Mouse (Mus musculus): Measurements from ENCODE around the gene Rab36.

GRCm38 (mm10) chr10:75004067-75004466 lies 32.8 kb upstream of the Rab36 start:
- TF ChIP-seq CTCF (IDR thresholded peaks at IDR 0.05; ENCODE audit: low read depth): no peak
- no peak for TF ChIP-seq EP300 (optimal IDR thresholded peaks at IDR 0.05)

Data from stomach, postnatal 0 days (tissue).